Mouse (Mus musculus) forebrain, embryonic 11.5 days (tissue): ENCODE data around the gene Cfap161. TPM values are rescaled to one million over a fixed set of nuclear protein-coding genes. Genes with fewer than 3 reads are reported as not detected.

Experiments used
- polyA plus RNA-seq: library from polyadenylated mRNA; unstranded; fragments of >200 nt; fragmentation: Nextera tagmentation; extraction: Ambion mirVana; gene quantifications from 2 replicates; pipeline ENCODE4 v1.2.1, GENCODE M21; 2014

The Cfap161 gene
- polyA plus RNA-seq, 1 experiment from 2014 or later, result 0.21 TPM

Other genes starting within 250 kb of the Cfap161 start
- gene Tmc3, start 210.0 kb downstream of the Cfap161 start, polyA plus RNA-seq, result 0.15 and 0.17 TPM in 2 replicates
- 10.6 and 11.2 TPM in 2 replicates for gene Stard5, start 162.9 kb downstream of the Cfap161 start, polyA plus RNA-seq
- 0.77 and 0.99 TPM in 2 replicates for gene Il16, start 49.2 kb downstream of the Cfap161 start, polyA plus RNA-seq
- 14.3 and 14.5 TPM in 2 replicates for gene Tlnrd1, start 89.4 kb upstream of the Cfap161 start, polyA plus RNA-seq
- 66.0 and 70.1 TPM in 2 replicates for gene Mesd, start 89.6 kb upstream of the Cfap161 start, polyA plus RNA-seq